Mouse (Mus musculus) layer of hippocampus, postnatal 10 days (tissue): ENCODE data around the gene A430078G23Rik. TPM values are rescaled to one million over a fixed set of nuclear protein-coding genes. Genes with fewer than 3 reads are reported as not detected.
"Not testable (repeated sequence)": the region's sequence is repeated elsewhere in the genome, so short reads cannot be mapped to it uniquely, and the experiment has no call there.

Source experiments
- DNase-seq, 2 experiments: peaks; one replicate each; pipeline ENCODE4 v3.0.0; 2021; ENCODE audit warnings: low spot score in 2 of 2
- long read RNA-seq: library from polyadenylated mRNA; stranded (forward); transcript quantifications from one replicate; pipeline ENCODE4 v2.0.0, GENCODE M21; 2023
- total RNA-seq, 2 experiments: library from RNA; stranded (reverse); gene quantifications; 2 replicates each; pipeline ENCODE4 v1.2.3; 2021

The A430078G23Rik gene
- total RNA-seq = under 1 TPM in 1 of 2 experiments, not detected in 1; 0.53 TPM
- long read RNA-seq = 0 reads

DNA sequence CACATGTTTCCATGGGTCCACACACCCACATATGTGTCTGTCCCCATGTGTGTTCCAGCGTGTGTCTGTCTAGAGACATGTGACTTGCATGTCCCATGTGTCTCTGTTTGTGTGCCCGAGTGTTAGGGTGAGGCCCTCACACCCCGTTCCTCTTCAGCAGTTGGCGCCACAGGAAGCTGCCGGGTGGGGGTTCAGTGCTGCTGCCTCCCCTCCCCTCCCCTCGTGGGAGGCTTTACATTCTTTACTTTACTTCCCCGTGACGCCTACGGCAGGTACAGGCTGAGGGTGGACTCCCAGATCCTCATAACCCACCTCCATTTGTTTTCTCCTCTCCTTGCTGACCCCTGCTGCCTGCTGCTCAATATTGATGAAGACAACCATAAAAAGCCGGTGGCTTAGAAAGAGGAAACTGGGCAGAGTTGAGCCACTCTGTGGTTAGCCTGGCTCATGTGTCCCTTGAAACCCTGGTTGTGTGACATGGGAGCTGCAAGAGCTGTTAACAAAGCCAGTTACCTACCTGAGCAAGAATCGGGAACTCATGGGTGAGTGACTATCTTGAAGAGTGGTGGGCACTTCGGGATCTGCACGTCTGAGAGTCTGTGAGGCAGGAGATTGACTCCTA is at the start of gene A430078G23Rik:
A430078G23Rik (plus strand) TSS at position 227 of the 622 bp plus-strand sequence.
- no peak for DNase-seq

- not testable (repeated sequence) for DNase-seq
Observed at GRCm38 (mm10) chr8:3308205-3308800, 44.9 kb upstream of the A430078G23Rik start.

DNA sequence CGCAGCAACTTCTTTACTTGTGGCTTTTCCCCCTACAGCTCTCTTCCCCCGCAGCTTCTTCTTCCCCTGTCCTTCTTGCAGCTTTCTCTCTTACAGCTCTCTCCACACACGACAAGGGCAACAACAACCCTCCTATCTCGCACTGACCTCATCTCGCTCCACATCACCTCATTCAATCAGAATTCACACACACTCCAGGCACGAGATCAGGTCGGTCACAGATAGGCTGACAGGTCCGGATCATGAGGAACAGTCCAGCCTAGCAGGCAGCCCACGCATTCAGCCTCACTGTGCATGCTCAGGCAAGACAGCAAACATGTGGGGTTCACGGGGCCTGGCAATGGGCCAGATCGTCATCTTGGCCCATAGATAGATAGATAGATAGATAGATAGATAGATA is 43.6 kb upstream of the A430078G23Rik start:
- DNase-seq = no peak

DNA sequence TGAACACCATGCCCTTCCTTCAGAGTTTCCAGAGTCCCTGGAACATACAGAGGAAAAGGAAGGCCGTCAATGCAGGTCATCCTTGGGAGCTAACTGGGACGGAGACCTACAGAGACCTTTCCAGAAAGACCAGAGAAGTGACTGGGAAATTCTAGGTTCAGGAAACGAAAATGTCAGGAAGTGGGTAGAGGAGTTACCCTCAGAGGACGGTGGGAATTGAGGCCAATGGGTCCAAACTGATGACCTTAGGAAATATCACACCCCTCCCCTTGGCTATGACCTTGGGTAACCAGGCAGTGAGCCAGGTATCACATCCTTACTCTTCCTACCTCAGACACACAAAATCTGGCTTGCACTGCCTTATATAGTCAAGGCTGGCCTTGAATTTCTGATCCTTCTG is 41.7 kb upstream of the A430078G23Rik start:
- DNase-seq = no peak

- DNase-seq = not testable (repeated sequence)
Observed at GRCm38 (mm10) chr8:3313417-3313816, 39.8 kb upstream of the A430078G23Rik start.

DNA sequence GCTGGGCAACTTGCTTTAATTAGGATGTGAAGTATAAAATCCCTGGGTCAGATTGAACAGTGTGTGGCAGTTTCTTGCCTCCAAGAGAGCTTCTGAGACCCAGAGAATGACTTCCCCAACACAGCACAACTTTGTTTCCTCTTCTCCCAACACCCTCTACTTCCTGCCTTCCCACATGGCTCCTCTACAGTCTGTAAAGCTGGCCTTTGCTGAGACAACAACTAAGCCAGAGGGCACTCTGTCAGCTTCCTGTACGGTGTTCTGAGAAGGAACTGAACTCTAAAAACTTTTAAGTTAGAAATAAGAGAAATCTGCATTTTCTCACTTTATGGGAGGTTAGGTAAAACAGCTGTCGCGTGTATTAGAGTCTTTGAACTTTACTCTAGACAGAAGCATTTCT is 39.4 kb upstream of the A430078G23Rik start:
- DNase-seq = no peak

- DNase-seq = no peak
Observed at GRCm38 (mm10) chr8:3314345-3314744, 38.9 kb upstream of the A430078G23Rik start.

DNA sequence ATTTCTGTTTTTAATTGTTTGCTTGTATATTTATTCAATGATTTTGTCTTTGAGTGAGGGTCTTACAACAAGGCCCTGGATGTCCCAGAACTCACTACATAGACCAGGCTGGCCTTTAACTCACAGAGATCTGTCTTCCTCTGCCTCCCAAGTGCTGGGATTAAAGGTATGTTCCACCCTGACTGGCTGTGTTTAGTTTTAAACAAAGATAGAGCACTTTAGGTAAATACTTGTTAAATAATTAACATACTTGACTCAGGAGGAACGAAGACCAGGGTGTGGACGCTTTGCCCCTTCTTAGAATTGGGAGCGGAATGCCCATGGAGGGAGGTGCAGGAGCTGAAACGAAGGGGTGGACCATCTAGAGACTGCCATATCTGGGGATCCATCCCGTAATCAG is 36.6 kb upstream of the A430078G23Rik start:
- no peak for DNase-seq

- DNase-seq = not testable (repeated sequence)
Observed at GRCm38 (mm10) chr8:3319267-3319666, 33.9 kb upstream of the A430078G23Rik start.

GRCm38 (mm10) chr8:3324253-3324652 is 29.0 kb upstream of the A430078G23Rik start:
- no peak for DNase-seq

DNA sequence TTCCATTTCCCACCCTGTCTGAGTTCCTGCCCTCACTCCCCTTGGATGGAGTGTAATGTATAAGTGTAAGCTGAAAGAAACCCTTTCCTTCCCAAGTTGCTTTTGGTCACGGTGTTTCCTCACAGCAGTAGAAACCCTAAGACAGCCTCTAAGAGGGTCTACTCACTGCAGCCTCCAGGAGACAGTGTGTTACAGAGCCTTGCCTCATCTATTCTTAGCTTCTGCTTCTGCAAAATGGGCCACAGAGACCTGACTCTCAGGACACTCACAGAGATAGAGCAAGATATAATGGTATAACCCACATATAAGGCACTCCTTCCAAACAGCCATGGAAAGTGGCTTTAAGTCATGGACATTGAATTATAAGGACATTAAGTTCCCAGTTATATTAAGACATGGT is 26.2 kb upstream of the A430078G23Rik start:
- no peak for DNase-seq

GRCm38 (mm10) chr8:3327538-3328245 is 25.5 kb upstream of the A430078G23Rik start:
- no peak for DNase-seq

GRCm38 (mm10) chr8:3330662-3331061 is 22.6 kb upstream of the A430078G23Rik start:
- peak; percentile 53 to 56 for DNase-seq

- no peak for DNase-seq
Observed at GRCm38 (mm10) chr8:3331692-3332091, 21.5 kb upstream of the A430078G23Rik start.

GRCm38 (mm10) chr8:3335881-3336280 is 17.3 kb upstream of the A430078G23Rik start:
- DNase-seq = no peak

- DNase-seq = peak; percentile 49 to 51
Observed at GRCm38 (mm10) chr8:3336658-3337524, 16.3 kb upstream of the A430078G23Rik start.

- DNase-seq = not testable (repeated sequence)
Observed at GRCm38 (mm10) chr8:3337525-3337824, 15.7 kb upstream of the A430078G23Rik start.

GRCm38 (mm10) chr8:3337971-3338370 is 15.2 kb upstream of the A430078G23Rik start:
- DNase-seq = no peak

- DNase-seq = not testable (repeated sequence)
Observed at GRCm38 (mm10) chr8:3340711-3341110, 12.5 kb upstream of the A430078G23Rik start.

DNA sequence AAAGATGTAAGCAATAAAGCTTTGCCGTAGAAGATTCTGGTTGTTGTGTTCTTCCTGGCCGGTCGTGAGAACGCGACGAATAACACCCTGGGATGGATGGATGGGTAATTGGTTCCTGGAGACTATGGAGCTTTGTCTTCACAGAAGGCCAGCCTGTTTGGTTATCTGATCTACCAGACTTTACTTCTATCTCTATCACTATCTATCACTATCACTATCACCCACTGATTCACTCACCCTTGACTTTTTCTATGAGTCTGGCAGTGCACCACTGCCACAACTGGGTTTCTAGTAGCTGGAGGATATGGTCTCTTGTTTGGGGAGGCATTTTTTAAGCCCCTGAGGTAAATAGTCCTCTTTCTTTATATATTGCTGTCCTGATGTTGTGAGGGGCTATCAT is 7.9 kb upstream of the A430078G23Rik start:
- DNase-seq = no peak

- DNase-seq = no peak
Observed at GRCm38 (mm10) chr8:3346691-3347413, 6.4 kb upstream of the A430078G23Rik start.
